Mouse (Mus musculus) limb, embryonic 11.5 days (tissue): ENCODE measurements around the gene S1pr4. TPM values are rescaled to one million over a fixed set of nuclear protein-coding genes. Genes with fewer than 3 reads are reported as not detected.
A peak's percentile ranks its signal among the peaks of the same experiment; 100 is the strongest.

Experiments
- ATAC-seq: fragments of 200-750 bp; cut with Nextera tagmentation; 2 replicates; pipeline ENCODE4 v1.8.0; 2017; ENCODE audit warnings: low read depth; ENCODE audit not compliant: insufficient number of reproducible peaks, low FRiP score, low TSS enrichment
- DNase-seq: peaks from one replicate; pipeline ENCODE4 v3.0.0-alpha.2; 2015; ENCODE audit warnings: low spot score
- H3K27ac ChIP-seq: fragments of 300-500 bp; sonication (generic); replicated peaks from 2 replicates; pipeline ENCODE4 v1.5.1; 2014; ENCODE audit warnings: low read depth, mild to moderate bottlenecking, low read length
- H3K27me3 ChIP-seq: fragments of 300-500 bp; sonication (generic); 2 replicates; pipeline ENCODE4 v1.6.1; 2014; ENCODE audit warnings: mild to moderate bottlenecking, low read length, mixed read lengths; ENCODE audit not compliant: control insufficient read depth, insufficient read depth
- H3K36me3 ChIP-seq: fragments of 300-500 bp; sonication (generic); 2 replicates; pipeline ENCODE4 v1.6.1; 2014; ENCODE audit warnings: mild to moderate bottlenecking, low read length, moderate library complexity, mixed read lengths; ENCODE audit not compliant: control insufficient read depth, insufficient read depth
- H3K4me1 ChIP-seq: fragments of 300-500 bp; sonication (generic); 2 replicates; pipeline ENCODE4 v1.6.1; 2014; ENCODE audit warnings: low read length, mixed read lengths; ENCODE audit not compliant: control insufficient read depth, insufficient read depth
- H3K4me2 ChIP-seq: fragments of 300-500 bp; sonication (generic); 2 replicates; pipeline ENCODE4 v1.6.1; 2014; ENCODE audit warnings: low read depth, mild to moderate bottlenecking, moderate library complexity; ENCODE audit not compliant: severe bottlenecking
- H3K4me3 ChIP-seq: fragments of 300-500 bp; sonication (generic); 2 replicates; pipeline ENCODE4 v1.5.1; 2014; ENCODE audit warnings: low read depth, low read length
- H3K9ac ChIP-seq: fragments of 300-500 bp; sonication (generic); 2 replicates; pipeline ENCODE4 v1.6.1; 2014; ENCODE audit warnings: mild to moderate bottlenecking, low read length
- H3K9me3 ChIP-seq: fragments of 300-500 bp; sonication (generic); 2 replicates; pipeline ENCODE4 v1.6.1; 2016; ENCODE audit warnings: low read length; ENCODE audit not compliant: control insufficient read depth
- WGBS: fragments of 180-500 bp; shearing (Covaris S2); extraction: QIAGEN DNeasy Blood & Tissue Kit; methylation state at CpG from one replicate; pipeline ENCODE4 v1.1.7; 2014; 5-methylcytosine and 5-hydroxymethylcytosine counted together
- polyA plus RNA-seq: library from polyadenylated mRNA; unstranded; fragments of >200 nt; fragmentation: Nextera tagmentation; extraction: Ambion mirVana; gene quantifications from 2 replicates; pipeline ENCODE4 v1.2.1, GENCODE M21; 2014

Gene S1pr4
- polyA plus RNA-seq, 1 experiment from 2014 or later = 0.43 TPM

- H3K4me1 ChIP-seq = peaks cover 10% of the 10 kb centered on the region
- ATAC-seq (no peak), DNase-seq (no peak)
- no peak overlapping the region for H3K27ac ChIP-seq
- H3K9me3 ChIP-seq = no peaks in the 10 kb centered on the region
- no peak overlapping the region for H3K9ac ChIP-seq
- no peaks in the 10 kb centered on the region for H3K27me3 ChIP-seq
- H3K36me3 ChIP-seq = no peaks in the 10 kb centered on the region
- H3K4me3 ChIP-seq = no peak overlapping the region
- 88% methylated on average over 38 of the region's 38 CpGs for WGBS
- H3K4me2 ChIP-seq = no peak overlapping the region
Measured at GRCm38 (mm10) chr10:81498316-81499249, 1.3 kb downstream of the S1pr4 start.

- 84% methylated on average over 17 of the region's 17 CpGs for WGBS
- H3K9me3 ChIP-seq = no peaks in the 10 kb centered on the region
- no peak overlapping the region for H3K27ac ChIP-seq
- no peak for ATAC-seq
- no peak overlapping the region for H3K4me2 ChIP-seq
- H3K9ac ChIP-seq = no peak overlapping the region
- no peaks in the 10 kb centered on the region for H3K27me3 ChIP-seq
- peaks cover 10% of the 10 kb centered on the region for H3K4me1 ChIP-seq
- 0 out of 2 replicates have a peak, but pooled peaks cover 3% of the 10 kb centered on the region for H3K36me3 ChIP-seq
- DNase-seq = no peak
- H3K4me3 ChIP-seq = no peak overlapping the region
Measured at GRCm38 (mm10) chr10:81497401-81498270, 2.3 kb downstream of the S1pr4 start.

- DNase-seq = no peak
- H3K9ac ChIP-seq = no peak overlapping the region
- H3K27ac ChIP-seq = no peak overlapping the region
- ATAC-seq = no peak
- peak overlapping the region; percentile 86 for H3K4me3 ChIP-seq
- H3K9me3 ChIP-seq = no peaks in the 10 kb centered on the region
- H3K27me3 ChIP-seq = no peaks in the 10 kb centered on the region
- no peak overlapping the region; the same call in 1 of the 2 replicates for H3K4me2 ChIP-seq
- 0 out of 2 replicates have a peak, but pooled peaks cover 6% of the 10 kb centered on the region for H3K36me3 ChIP-seq
- 47% methylated on average over 4 of the region's 4 CpGs for WGBS
- H3K4me1 ChIP-seq = peaks cover 10% of the 10 kb centered on the region
Measured at GRCm38 (mm10) chr10:81496969-81497368, 3.0 kb downstream of the S1pr4 start.

GRCm38 (mm10) chr10:81496264-81496901 is 3.5 kb downstream of the S1pr4 start, which contains the start of gene Ncln:
Gene Ncln, minus strand, starts transcription at chr10:81496392.
- H3K36me3 ChIP-seq = peaks cover 9% of the 10 kb centered on the region; the same call in 1 of the 2 replicates
- no peaks in the 10 kb centered on the region for H3K27me3 ChIP-seq
- DNase-seq = peak; percentile 100
- no peak within 1 kb of the TSS for H3K27ac ChIP-seq
- peak; percentile 92 for ATAC-seq
- H3K4me2 ChIP-seq = peak within 1 kb of the TSS; percentile 95
- H3K9me3 ChIP-seq = no peaks in the 10 kb centered on the region
- H3K9ac ChIP-seq = peak within 1 kb of the TSS; percentile 82
- WGBS = under 1% methylated on average over 45 of the region's 45 CpGs
- peaks cover 10% of the 10 kb centered on the region for H3K4me1 ChIP-seq
- peak within 1 kb of the TSS; percentile 86 for H3K4me3 ChIP-seq

- Histone ChIP-seq H3K4me1 (peaks cover 10% of the 10 kb centered on the region), H3K27ac (no peak overlapping the region), H3K4me3 (peak overlapping the region; percentile 86), H3K9ac (peak overlapping the region; percentile 82), H3K27me3 (no peaks in the 10 kb centered on the region), H3K9me3 (no peaks in the 10 kb centered on the region), H3K36me3 (peaks cover 13% of the 10 kb centered on the region), H3K4me2 (peak overlapping the region; percentile 95)
- DNase-seq (no peak), ATAC-seq (peak; percentile 22; the same call in 1 of the 2 replicates)
- WGBS = 2% methylated on average over 41 of the region's 41 CpGs
Measured at GRCm38 (mm10) chr10:81495616-81496263, 4.2 kb downstream of the S1pr4 start.

- ATAC-seq = no peak
- no peaks in the 10 kb centered on the region for H3K27me3 ChIP-seq
- peaks cover 10% of the 10 kb centered on the region for H3K4me1 ChIP-seq
- peak overlapping the region; percentile 95 for H3K4me2 ChIP-seq
- H3K27ac ChIP-seq = no peak overlapping the region
- H3K36me3 ChIP-seq = peaks cover 17% of the 10 kb centered on the region
- 75% methylated on average over 6 of the region's 6 CpGs for WGBS
- no peaks in the 10 kb centered on the region for H3K9me3 ChIP-seq
- no peak for DNase-seq
- H3K4me3 ChIP-seq = peak overlapping the region; percentile 86
- peak overlapping the region; percentile 82 for H3K9ac ChIP-seq
Measured at GRCm38 (mm10) chr10:81495151-81495550, 4.8 kb downstream of the S1pr4 start.

- WGBS = 87% methylated on average over 11 of the region's 11 CpGs
- ATAC-seq = no peak
- H3K9ac ChIP-seq = no peak overlapping the region; the same call in 1 of the 2 replicates
- H3K36me3 ChIP-seq = peaks cover 23% of the 10 kb centered on the region
- H3K4me1 ChIP-seq = peaks cover 10% of the 10 kb centered on the region
- peak overlapping the region; percentile 95; the same call in 1 of the 2 replicates for H3K4me2 ChIP-seq
- no peak for DNase-seq
- H3K4me3 ChIP-seq = peak overlapping the region; percentile 86; the same call in 1 of the 2 replicates
- H3K27me3 ChIP-seq = no peaks in the 10 kb centered on the region
- H3K27ac ChIP-seq = no peak overlapping the region
- no peaks in the 10 kb centered on the region for H3K9me3 ChIP-seq
Measured at GRCm38 (mm10) chr10:81494260-81495041, 5.5 kb downstream of the S1pr4 start.
